Mouse (Mus musculus) heart, postnatal 10 days (tissue): ENCODE results near the gene Srrm2. TPM values are rescaled to one million over a fixed set of nuclear protein-coding genes. Genes with fewer than 3 reads are reported as not detected.

Experiments used
- DNase-seq, 2 experiments: peaks; one replicate each; pipeline ENCODE4 v3.0.0; 2021
- intact Hi-C: fragments of 180-260 bp; cut with DNase I; formaldehyde crosslinking; loops from one replicate; pipeline ENCODE4 v1.15.1; 2025
- total RNA-seq, 2 experiments: library from RNA; stranded (reverse); gene quantifications; 2 replicates each; pipeline ENCODE4 v1.2.3; 2021

Srrm2 gene
- total RNA-seq, 2 experiments from 2014 or later: 230 to 231 TPM

DNA sequence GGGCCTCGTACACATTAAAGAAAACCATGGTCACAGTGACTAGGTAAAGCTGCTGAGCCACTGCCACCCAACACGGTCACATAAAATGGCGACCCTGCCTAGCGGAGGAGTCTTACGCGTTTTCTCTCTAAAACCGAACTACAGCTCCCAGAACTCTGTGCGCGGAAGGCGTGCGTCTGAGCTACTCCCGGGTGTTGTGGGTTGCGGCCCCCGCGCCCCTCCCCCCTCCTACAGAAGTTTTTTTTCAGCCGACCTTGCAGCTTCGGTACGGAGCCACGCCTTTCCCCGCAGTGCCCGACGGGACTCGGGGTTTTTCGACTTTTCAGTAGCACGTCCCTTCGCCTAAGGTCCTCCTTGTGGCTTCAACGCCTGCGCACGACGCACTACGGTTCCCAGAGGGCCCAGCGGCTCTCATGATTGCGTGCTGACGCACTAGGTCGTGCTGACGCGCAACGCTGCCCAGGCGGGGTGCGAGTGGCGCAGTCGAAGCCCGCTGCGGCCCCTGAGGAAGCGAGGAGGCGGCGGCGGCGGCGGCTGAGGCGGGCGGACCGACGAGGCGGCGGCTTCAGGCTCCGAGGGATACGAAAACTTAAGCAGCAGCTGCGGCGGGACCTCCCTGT lies 12.5 kb downstream of the Srrm2 start:
- intact Hi-C loops: no loop called here

GRCm38 (mm10) chr17:23803366-23804041 lies 13.2 kb downstream of the Srrm2 start:
- intact Hi-C loops: loop anchor here (1.0 kb wide), 2 partner anchors 21 to 26 kb away; partner anchors contain the start of gene Elob
- peak in 1 of 2 experiments; percentile 85 for DNase-seq

More for the DNA sequence above, 12.5 kb downstream of the Srrm2 start:
- peak; percentile 98 to 99 for DNase-seq

- intact Hi-C loops: loop anchor here (1.0 kb wide), 2 partner anchors 20 to 25 kb away; partner anchors contain the start of gene Elob
Measured at GRCm38 (mm10) chr17:23804426-23805085, 14.2 kb downstream of the Srrm2 start.

DNA sequence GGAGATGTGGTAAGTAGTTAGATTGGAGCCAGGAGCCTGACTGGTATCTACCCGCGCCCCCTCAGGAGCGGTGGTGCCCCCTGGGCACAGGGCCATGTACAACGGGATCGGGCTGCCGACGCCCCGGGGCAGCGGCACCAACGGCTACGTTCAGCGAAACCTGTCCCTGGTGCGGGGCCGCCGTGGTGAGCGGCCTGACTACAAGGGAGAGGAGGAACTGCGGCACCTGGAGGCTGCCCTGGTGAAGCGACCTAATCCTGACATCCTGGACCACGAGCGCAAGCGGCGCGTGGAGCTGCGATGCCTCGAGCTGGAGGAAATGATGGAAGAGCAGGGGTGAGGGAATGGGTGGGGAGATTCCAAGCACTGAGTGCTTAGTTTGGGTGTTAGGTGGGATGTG lies 16.5 kb downstream of the Srrm2 start:
- peak; percentile 56 to 65 for DNase-seq
- intact Hi-C loops: loop anchor here (1.0 to 2.0 kb wide), 2 partner anchors 19 to 32 kb away; no protein-coding TSS in a partner anchor

More at GRCm38 (mm10) chr17:23804426-23805085, 14.2 kb downstream of the Srrm2 start:
- no peak for DNase-seq

DNA sequence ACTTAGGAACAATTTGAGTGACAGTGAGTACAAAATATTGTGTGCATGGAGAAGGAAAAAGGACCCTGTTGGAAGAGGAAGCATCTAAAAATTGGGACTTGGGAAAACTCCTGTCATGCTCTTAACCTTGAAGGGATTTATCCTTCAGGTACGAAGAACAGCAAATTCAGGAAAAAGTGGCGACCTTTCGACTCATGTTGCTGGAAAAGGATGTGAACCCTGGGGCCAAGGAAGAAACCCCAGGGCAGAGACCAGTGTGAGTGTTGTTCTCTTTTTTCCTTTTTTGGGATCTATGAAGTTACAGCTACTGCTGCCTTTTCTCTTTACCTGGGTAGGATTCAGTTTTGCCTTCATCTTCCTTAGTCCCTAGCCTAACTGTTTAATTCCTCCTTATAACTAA lies 17.6 kb downstream of the Srrm2 start:
- intact Hi-C loops: loop anchor here (1.0 to 2.0 kb wide), 3 partner anchors 15 to 33 kb away; no protein-coding TSS in a partner anchor

DNA sequence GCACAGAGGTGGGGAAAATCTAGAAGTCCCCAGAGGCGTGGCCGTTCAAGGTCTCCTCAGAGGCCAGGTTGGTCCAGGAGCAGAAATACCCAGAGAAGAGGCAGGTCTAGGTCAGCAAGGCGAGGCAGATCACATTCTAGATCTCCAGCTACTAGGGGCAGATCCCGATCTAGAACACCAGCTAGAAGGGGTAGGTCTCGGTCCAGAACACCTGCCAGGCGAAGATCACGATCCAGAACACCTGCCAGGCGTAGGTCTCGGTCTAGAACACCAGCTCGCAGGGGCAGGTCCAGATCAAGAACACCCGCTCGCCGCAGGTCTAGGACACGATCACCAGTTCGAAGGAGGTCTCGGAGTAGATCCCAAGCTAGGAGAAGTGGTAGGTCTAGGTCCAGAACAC lies 25.3 kb downstream of the Srrm2 start:
- DNase-seq: no peak
- intact Hi-C loops: no loop called here

More for the DNA sequence above, 17.6 kb downstream of the Srrm2 start:
- DNase-seq: no peak

DNA sequence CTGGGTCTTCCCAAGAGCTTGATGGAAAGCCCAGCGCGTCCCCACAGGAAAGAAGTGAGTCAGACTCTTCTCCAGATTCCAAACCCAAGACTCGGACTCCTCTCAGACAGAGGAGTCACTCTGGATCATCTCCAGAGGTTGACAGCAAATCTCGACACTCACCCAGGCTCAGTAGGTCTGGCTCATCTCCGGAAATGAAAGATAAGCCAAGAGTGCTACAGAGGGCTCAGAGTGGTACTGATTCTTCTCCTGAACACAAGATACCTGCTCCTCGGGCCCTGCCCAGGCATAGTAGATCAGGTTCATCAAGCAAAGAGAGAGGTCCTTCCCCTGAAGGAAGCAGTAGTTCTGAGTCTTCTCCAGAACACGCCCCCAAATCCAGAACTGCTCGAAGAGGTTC lies 28.2 kb downstream of the Srrm2 start:
- intact Hi-C loops: no loop called here
- DNase-seq: no peak

GRCm38 (mm10) chr17:23819235-23819634 lies 28.9 kb downstream of the Srrm2 start:
- intact Hi-C loops: no loop called here
- peak in 1 of 2 experiments; percentile 16 for DNase-seq

GRCm38 (mm10) chr17:23820731-23821130 lies 30.4 kb downstream of the Srrm2 start:
- intact Hi-C loops: no loop called here

GRCm38 (mm10) chr17:23822094-23822493 lies 31.8 kb downstream of the Srrm2 start:
- DNase-seq: no peak
- intact Hi-C loops: loop anchor here (2.0 kb wide), 1 partner anchor 13 kb away; no protein-coding TSS in a partner anchor

More at GRCm38 (mm10) chr17:23820731-23821130, 30.4 kb downstream of the Srrm2 start:
- DNase-seq: no peak

DNA sequence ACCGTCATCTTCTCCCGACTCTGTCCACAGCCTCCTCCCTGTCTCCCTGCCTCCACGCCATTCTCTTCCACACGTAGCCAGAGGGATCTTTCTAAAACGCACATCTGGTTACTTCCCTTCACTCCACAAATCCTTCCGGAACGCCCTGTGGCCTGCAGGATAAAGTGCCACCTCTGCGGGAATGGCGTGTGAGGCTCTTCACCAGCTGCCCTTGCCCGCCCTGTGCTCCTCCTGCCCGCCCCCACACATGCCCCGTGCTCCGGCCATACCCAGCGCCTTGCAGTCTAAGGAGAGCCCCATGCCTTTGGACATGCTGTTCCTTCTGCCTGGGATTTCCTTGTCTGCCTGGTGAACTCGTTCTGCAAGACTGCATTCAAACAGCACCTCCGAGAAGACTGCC lies 32.7 kb downstream of the Srrm2 start:
- intact Hi-C loops: loop anchor here (2.0 kb wide), 1 partner anchor 14 kb away; no protein-coding TSS in a partner anchor
- DNase-seq: no peak

- intact Hi-C loops: loop anchor here (1.0 to 2.0 kb wide), 2 partner anchors 15 to 19 kb away; no protein-coding TSS in a partner anchor
- no peak for DNase-seq
Measured at GRCm38 (mm10) chr17:23823614-23824013, 33.3 kb downstream of the Srrm2 start.

GRCm38 (mm10) chr17:23825591-23825990 lies 35.3 kb downstream of the Srrm2 start:
- DNase-seq: no peak
- intact Hi-C loops: no loop called here

- intact Hi-C loops: loop anchor here (1.0 to 2.0 kb wide), 2 partner anchors 24 to 58 kb away; partner anchors contain the start of gene Flywch1
- peak in 1 of 2 experiments; percentile 71 for DNase-seq
Measured at GRCm38 (mm10) chr17:23828271-23829001, 38.1 kb downstream of the Srrm2 start.

GRCm38 (mm10) chr17:23829064-23829619 lies 38.8 kb downstream of the Srrm2 start, which contains the start of gene Elob:
Gene Elob (minus strand): TSS chr17:23829136.
- DNase-seq: peak; percentile 89 to 91
- intact Hi-C loops: loop anchor here (1.0 to 2.0 kb wide), 2 partner anchors 25 to 58 kb away; partner anchors contain the start of gene Flywch1

- intact Hi-C loops: no loop called here
- no peak for DNase-seq
Measured at GRCm38 (mm10) chr17:23831201-23831600, 40.9 kb downstream of the Srrm2 start.

- DNase-seq: no peak
- intact Hi-C loops: no loop called here
Measured at GRCm38 (mm10) chr17:23836006-23836575, 45.8 kb downstream of the Srrm2 start, which contains the start of gene Prss33. Gene Prss33 (minus strand): TSS chr17:23836056.

- intact Hi-C loops: no loop called here
- peak; percentile 57 to 74 for DNase-seq
Measured at GRCm38 (mm10) chr17:23841145-23841544, 50.8 kb downstream of the Srrm2 start.

DNA sequence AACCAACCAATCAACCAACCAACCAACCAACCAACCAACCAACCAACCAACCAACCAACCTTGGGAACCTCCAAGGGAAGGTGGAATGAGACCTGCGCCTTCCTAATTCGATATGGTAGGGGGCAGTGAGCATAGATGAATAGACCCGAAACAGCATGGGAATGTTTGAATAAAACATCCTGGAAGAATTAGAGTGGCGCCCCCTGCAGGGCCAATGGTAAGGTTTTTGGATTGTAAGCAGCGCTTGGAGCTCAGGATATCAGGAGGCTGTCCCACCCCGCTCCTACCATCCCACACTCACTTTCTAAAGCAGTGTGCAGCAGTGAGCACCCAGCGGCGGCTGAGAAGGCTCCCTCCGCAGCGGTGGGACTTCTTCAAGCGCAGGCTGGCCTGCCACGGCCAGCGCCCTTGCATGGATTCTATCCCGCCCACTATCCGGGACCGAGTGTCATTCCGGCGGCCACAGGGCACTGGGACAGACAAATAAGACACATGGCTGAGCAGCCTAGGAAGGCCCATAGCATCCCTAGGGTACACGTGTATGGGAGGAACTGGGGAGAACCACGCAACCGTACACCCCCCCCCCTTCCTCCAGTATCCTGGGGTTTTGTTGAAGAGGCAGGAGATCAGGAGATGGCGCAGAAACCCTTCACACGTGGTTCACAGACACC lies 52.9 kb downstream of the Srrm2 start:
- intact Hi-C loops: loop anchor here (2.0 kb wide), 1 partner anchor 68 kb away; no protein-coding TSS in a partner anchor
- no peak for DNase-seq
